Mouse (Mus musculus) liver, adult 2 months (tissue): ENCODE data around the gene Ddx51. TPM values are rescaled to one million over a fixed set of nuclear protein-coding genes. Genes with fewer than 3 reads are reported as not detected.

Experiments used
- DNase-seq: peaks from one replicate; pipeline ENCODE4 v3.0.0-alpha.2; 2011; ENCODE audit warnings: low read depth, low spot score; ENCODE audit errors: extremely low read depth
- H3K27ac ChIP-seq: fragments of 200-500 bp; replicated peaks from 2 replicates; pipeline ENCODE4 v1.5.1; 2012; ENCODE audit warnings: low read depth, mild to moderate bottlenecking, control low read depth, inconsistent platforms, low read length; ENCODE audit not compliant: insufficient read depth
- H3K27me3 ChIP-seq: fragments of 200-500 bp; 2 replicates; pipeline ENCODE4 v1.6.1; 2012; ENCODE audit warnings: mild to moderate bottlenecking, moderate library complexity, low read length, inconsistent platforms; ENCODE audit not compliant: control insufficient read depth, insufficient read depth
- H3K36me3 ChIP-seq: fragments of 200-500 bp; 2 replicates; pipeline ENCODE4 v1.6.1; 2012; ENCODE audit warnings: low read length, inconsistent platforms; ENCODE audit not compliant: control insufficient read depth, insufficient read depth
- H3K4me1 ChIP-seq: fragments of 200-500 bp; 2 replicates; pipeline ENCODE4 v1.6.1; 2011; ENCODE audit warnings: low read length; ENCODE audit not compliant: control insufficient read depth, insufficient read depth
- H3K4me3 ChIP-seq: fragments of 200-500 bp; 2 replicates; pipeline ENCODE4 v1.5.1; 2011; ENCODE audit warnings: low read depth, mild to moderate bottlenecking, control low read depth, low read length, moderate library complexity; ENCODE audit not compliant: insufficient read depth
- H3K79me2 ChIP-seq: fragments of 200-500 bp; 2 replicates; pipeline ENCODE4 v1.6.1; 2012; ENCODE audit warnings: inconsistent platforms, mild to moderate bottlenecking, low read length, moderate library complexity; ENCODE audit not compliant: control insufficient read depth, insufficient read depth
- H3K9ac ChIP-seq: fragments of 200-500 bp; 2 replicates; pipeline ENCODE4 v1.6.1; 2012; ENCODE audit warnings: low read depth, mild to moderate bottlenecking, control low read depth, inconsistent platforms, low read length
- CTCF ChIP-seq: fragments of 200-500 bp; IDR thresholded peaks from 2 replicates; pipeline ENCODE4 v1.5.1; 2011; ENCODE audit warnings: low read depth, low read length, control low read depth
- POLR2A ChIP-seq: fragments of 200-500 bp; IDR thresholded peaks from 2 replicates; pipeline ENCODE4 v1.6.1; 2011; ENCODE audit warnings: low read length, control low read depth; ENCODE audit not compliant: insufficient read depth; ENCODE audit errors: extremely low read depth
- WGBS: fragments of 180-500 bp; shearing (Covaris S2); methylation state at CpG from one replicate; pipeline ENCODE4 v1.1.7; 2018; 5-methylcytosine and 5-hydroxymethylcytosine counted together
- polyA plus RNA-seq: library from polyadenylated mRNA; depleted of rRNA; stranded (reverse); fragments of >200 nt; gene quantifications from 2 replicates; pipeline ENCODE4 v1.2.3, GENCODE M21; 2012; rRNA removed
- total RNA-seq: library from RNA; depleted of rRNA; stranded (reverse); fragments of >200 nt; gene quantifications from 2 replicates; pipeline ENCODE4 v1.2.3, GENCODE M21; 2014; rRNA removed

The Ddx51 gene
- total and polyA plus RNA-seq, 2 experiments = 2.4 to 12.2 TPM

DNA sequence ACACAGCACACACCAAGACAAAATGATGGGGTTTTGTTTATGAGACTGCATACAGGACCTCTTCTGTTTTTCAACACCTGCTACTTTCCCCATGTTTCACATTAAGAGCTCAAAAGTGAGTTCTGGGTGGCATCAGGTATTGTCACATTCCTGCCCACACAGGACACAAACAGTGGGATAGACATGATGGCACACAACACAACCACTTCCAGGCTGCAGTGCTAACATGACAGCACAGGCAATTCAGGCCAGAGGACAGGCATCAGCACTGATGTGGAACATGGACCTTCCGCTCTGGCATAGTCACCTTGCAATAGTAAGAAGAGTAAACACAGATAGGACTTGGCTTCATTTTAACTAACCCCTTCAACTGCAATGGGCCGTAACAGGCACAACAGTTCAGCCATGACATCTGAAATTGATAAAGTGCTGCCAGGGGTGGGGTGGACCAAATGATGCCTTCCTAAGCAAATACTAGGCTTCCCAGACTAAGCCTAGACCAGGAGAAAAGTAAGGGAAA, 11.6 kb downstream of the Ddx51 start:
- Histone ChIP-seq H3K9ac (no peak overlapping the region), H3K4me1 (no peaks in the 10 kb centered on the region), H3K27ac (no peak overlapping the region), H3K36me3 (peaks cover 53% of the 10 kb centered on the region), H3K4me3 (no peak overlapping the region), H3K79me2 (no peaks in the 10 kb centered on the region), H3K27me3 (no peaks in the 10 kb centered on the region)
- TF ChIP-seq POLR2A (no peak), CTCF (no peak)
- WGBS = 32% methylated on average over 2 of the region's 2 CpGs
- peak; percentile 81 for DNase-seq

DNA sequence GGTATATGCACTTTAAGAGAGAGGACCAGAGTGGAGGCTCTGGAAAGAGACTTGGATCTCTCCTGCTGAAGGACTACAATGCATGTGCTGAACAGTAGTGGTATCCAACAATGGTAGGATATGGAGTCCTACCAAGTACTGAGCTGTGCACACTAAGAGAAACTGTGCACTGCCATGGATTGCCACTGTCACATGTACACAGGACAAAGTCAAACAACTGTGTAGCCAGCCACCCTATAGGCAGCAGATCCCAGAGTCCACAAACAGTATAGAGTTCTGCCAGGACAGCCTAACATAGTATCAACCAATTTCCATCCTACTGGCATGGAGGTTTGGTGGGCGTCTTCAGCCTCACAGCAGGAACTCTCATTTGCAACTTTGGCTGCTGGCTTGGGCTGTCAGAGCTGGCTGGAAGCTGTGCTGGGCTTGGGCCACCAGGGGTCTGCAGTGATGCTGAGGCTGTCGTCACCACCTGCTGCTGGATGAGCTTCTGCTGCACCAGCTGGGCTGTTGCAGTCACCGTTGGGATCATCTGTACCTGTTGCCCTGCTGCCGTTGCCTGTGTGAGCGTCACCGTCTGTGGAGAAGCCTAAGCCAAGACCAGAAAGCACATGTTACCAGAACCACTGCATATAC, 12.4 kb downstream of the Ddx51 start:
- TF ChIP-seq POLR2A (no peak), CTCF (no peak)
- Histone ChIP-seq H3K4me1 (no peaks in the 10 kb centered on the region), H3K36me3 (peaks cover 58% of the 10 kb centered on the region), H3K27me3 (no peaks in the 10 kb centered on the region), H3K9ac (no peak overlapping the region), H3K27ac (no peak overlapping the region), H3K4me3 (no peak overlapping the region), H3K79me2 (no peaks in the 10 kb centered on the region)
- 90% methylated on average over 6 of the region's 6 CpGs for WGBS
- no peak for DNase-seq

GRCm38 (mm10) chr5:110682041-110682440, 28.8 kb downstream of the Ddx51 start:
- H3K9ac ChIP-seq = no peak overlapping the region
- no peak for TF ChIP-seq CTCF
- TF ChIP-seq POLR2A = no peak
- H3K79me2 ChIP-seq = no peaks in the 10 kb centered on the region
- no peak overlapping the region for H3K27ac ChIP-seq
- H3K36me3 ChIP-seq = peaks cover 82% of the 10 kb centered on the region
- 86% methylated on average over 8 of the region's 8 CpGs for WGBS
- no peak overlapping the region for H3K4me3 ChIP-seq
- H3K4me1 ChIP-seq = no peaks in the 10 kb centered on the region
- DNase-seq = no peak
- no peaks in the 10 kb centered on the region for H3K27me3 ChIP-seq

DNA sequence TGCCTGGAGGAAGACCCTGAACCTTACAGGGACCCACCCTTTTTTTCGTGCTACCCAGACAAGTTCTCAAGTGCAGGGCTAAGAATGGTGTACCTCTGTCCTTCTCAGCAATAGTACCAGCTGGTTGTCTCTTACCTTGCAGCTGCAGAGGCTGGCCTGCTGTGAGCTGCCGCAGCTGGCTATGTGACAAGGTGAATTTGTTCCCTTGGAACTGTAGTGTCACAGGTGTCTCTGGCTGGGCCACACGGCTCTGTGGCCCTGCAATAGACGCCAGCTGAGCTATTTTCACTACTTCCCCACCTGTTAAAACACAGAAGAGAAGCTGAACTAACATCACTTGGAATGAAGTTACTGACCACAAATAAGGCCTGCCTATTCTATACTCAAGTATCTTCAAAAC, 45.4 kb downstream of the Ddx51 start:
- WGBS = 88% methylated on average over 4 of the region's 4 CpGs
- Histone ChIP-seq H3K36me3 (peaks cover 72% of the 10 kb centered on the region), H3K27ac (no peak overlapping the region), H3K4me3 (no peak overlapping the region), H3K27me3 (no peaks in the 10 kb centered on the region), H3K4me1 (no peaks in the 10 kb centered on the region), H3K79me2 (no peaks in the 10 kb centered on the region), H3K9ac (no peak overlapping the region)
- TF ChIP-seq POLR2A (no peak), CTCF (no peak)
- no peak for DNase-seq

DNA sequence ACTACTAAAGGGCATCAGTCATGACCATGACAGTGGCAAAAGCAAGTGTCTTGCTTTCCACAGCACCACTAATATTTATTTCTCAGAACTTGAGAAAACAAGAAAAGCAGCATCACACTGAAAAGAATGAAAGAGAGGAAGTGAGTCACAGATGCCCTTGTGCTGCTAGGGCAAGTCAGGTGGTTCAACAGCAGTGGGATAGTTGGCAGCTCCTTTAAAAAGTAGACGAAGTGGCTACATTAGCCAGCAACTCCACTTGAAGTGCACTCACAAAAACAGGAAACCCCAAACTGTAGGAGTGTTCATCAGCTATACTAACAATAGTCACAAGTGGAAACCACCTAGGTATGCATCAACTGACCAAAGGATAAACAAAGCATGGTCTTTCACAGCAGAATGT, 50.8 kb downstream of the Ddx51 start:
- no peak for DNase-seq
- H3K9ac ChIP-seq = no peak overlapping the region
- H3K27ac ChIP-seq = no peak overlapping the region
- no peaks in the 10 kb centered on the region for H3K27me3 ChIP-seq
- H3K4me3 ChIP-seq = no peak overlapping the region
- TF ChIP-seq CTCF (no peak), POLR2A (no peak)
- peaks cover 75% of the 10 kb centered on the region for H3K36me3 ChIP-seq
- no peaks in the 10 kb centered on the region for H3K79me2 ChIP-seq
- 73% methylated on average over 1 of the region's 1 CpGs for WGBS
- no peaks in the 10 kb centered on the region; the same call in 1 of the 2 replicates for H3K4me1 ChIP-seq

GRCm38 (mm10) chr5:110709256-110709655, 56.0 kb downstream of the Ddx51 start:
- Histone ChIP-seq H3K4me1 (no peaks in the 10 kb centered on the region; the same call in 1 of the 2 replicates), H3K4me3 (no peak overlapping the region), H3K79me2 (no peaks in the 10 kb centered on the region), H3K27me3 (no peaks in the 10 kb centered on the region), H3K9ac (no peak overlapping the region), H3K36me3 (peaks cover 71% of the 10 kb centered on the region), H3K27ac (no peak overlapping the region)
- WGBS = 98% methylated on average over 4 of the region's 4 CpGs
- DNase-seq = no peak
- TF ChIP-seq POLR2A (no peak), CTCF (no peak)

Other genes with a start within 250 kb of the Ddx51 start
- 4.9 and 7.2 TPM in 2 replicates for gene Fbrsl1, start 204.9 kb upstream of the Ddx51 start, total RNA-seq
- gene Fbrsl1, start 204.9 kb upstream of the Ddx51 start, polyA plus RNA-seq = 27.5 and 29.8 TPM in 2 replicates
- gene Galnt9, start 109.1 kb upstream of the Ddx51 start, total RNA-seq = 0.07 TPM in 1 of 2 replicates, not detected in the other
- 0.05 TPM in 1 of 2 replicates, not detected in the other for gene Galnt9, start 109.1 kb upstream of the Ddx51 start, polyA plus RNA-seq
- 2.7 and 3.2 TPM in 2 replicates for gene Noc4l, start within 50 bp of the Ddx51 start, total RNA-seq
- gene Noc4l, start within 50 bp of the Ddx51 start, polyA plus RNA-seq = 24.1 and 38.5 TPM in 2 replicates
- gene Ep400, start 117.3 kb downstream of the Ddx51 start, total RNA-seq = 15.2 and 23.4 TPM in 2 replicates
- gene Ep400, start 117.3 kb downstream of the Ddx51 start, polyA plus RNA-seq = 11.4 and 15.4 TPM in 2 replicates
- gene Pus1, start 127.2 kb downstream of the Ddx51 start, total RNA-seq = 11.6 and 14.5 TPM in 2 replicates
- 14.5 and 19.2 TPM in 2 replicates for gene Pus1, start 127.2 kb downstream of the Ddx51 start, polyA plus RNA-seq
- gene Ulk1, start 156.6 kb downstream of the Ddx51 start, total RNA-seq = 29.0 and 38.7 TPM in 2 replicates
- gene Ulk1, start 156.6 kb downstream of the Ddx51 start, polyA plus RNA-seq = 33.8 and 44.4 TPM in 2 replicates
- gene Hscb, start 186.3 kb downstream of the Ddx51 start, total RNA-seq = 5.7 and 11.2 TPM in 2 replicates
- gene Hscb, start 186.3 kb downstream of the Ddx51 start, polyA plus RNA-seq = 5.0 and 6.6 TPM in 2 replicates
- gene Chek2, start 186.5 kb downstream of the Ddx51 start, total RNA-seq = 2.6 and 3.6 TPM in 2 replicates
- 1.5 and 1.6 TPM in 2 replicates for gene Chek2, start 186.5 kb downstream of the Ddx51 start, polyA plus RNA-seq
- gene Ttc28, start 226.4 kb downstream of the Ddx51 start, total RNA-seq = 0.83 and 2.7 TPM in 2 replicates
- 0.45 and 0.81 TPM in 2 replicates for gene Ttc28, start 226.4 kb downstream of the Ddx51 start, polyA plus RNA-seq